Mouse (Mus musculus): ENCODE data around the gene Fzd2. TPM values are rescaled to one million over a fixed set of nuclear protein-coding genes. Genes with fewer than 3 reads are reported as not detected.

Gene Fzd2
- polyA plus RNA-seq, 1 experiment from 2014 or later, result 16.9 TPM

GRCm38 (mm10) chr11:102581281-102582015 lies 22.7 kb upstream of the Fzd2 start:
- POLR2A ChIA-PET, result no interaction called here

DNA sequence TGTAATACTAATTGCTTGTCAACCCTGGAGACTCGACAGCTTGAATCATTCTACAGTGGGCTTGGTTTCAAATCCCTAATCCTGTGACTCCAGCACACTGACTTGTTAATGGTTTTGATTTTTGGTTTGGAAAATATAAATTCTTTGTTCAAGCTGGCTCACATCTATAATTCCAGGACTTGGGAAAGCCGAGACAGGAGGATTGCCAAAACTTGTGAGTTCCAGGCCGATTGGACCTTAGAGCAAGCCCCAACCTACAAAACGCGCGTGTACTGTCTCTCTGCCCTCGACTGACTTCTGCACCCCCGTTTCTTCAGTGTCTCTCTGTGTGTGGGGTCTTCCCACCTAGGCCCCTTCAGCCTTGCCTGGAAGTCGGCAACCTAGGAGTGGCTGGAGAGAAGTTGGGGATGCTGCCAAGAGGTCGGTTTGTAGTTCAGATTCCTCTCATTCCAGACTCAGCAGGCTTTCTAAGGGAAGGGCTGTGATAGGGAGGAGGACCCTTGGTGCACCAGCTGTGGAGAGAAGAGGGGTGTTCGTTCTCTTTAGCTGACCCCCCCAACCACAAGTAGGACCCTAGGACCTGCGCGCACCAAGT lies 22.1 kb upstream of the Fzd2 start:
- POLR2A ChIA-PET, result no interaction called here

More at GRCm38 (mm10) chr11:102581281-102582015, 22.7 kb upstream of the Fzd2 start:
- H3K27me3 ChIP-seq, result no peaks in the 10 kb centered on the region
- no peak for TF ChIP-seq CTCF (IDR thresholded peaks at IDR 0.05)
- in situ Hi-C loops (cut with MboI; ENCODE audit: low pct_unique_long_range_greater_than_20kb), result no loop called here
- DNase-seq (ENCODE audit: low read depth, low spot score) (no peak), ATAC-seq (no peak)
- CTCF ChIA-PET, result interaction anchor here (1.3 kb wide), 1 partner anchor 70 kb away, joined by 4 read pairs; no protein-coding TSS in a partner anchor

DNA sequence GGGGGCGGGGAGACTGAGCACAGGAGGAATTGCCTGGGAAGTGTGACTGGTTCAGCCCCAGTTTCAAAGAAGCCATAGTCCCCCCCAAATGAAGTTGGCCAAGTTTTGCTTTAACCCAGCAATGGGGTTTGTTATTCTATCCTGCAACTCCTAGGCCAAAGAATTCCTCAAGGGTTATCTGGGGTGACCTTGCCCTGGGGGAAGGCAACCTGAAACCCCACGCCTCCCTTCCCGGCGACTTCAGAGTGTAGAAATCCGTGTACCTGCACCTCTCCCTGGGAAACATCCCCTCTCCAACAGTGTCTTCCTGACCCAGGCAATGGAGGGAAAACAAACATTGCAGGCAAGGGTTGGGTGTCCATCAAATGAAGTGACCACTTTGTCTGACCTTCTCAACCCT lies 21.5 kb upstream of the Fzd2 start:
- POLR2A ChIA-PET, result no interaction called here
- DNase-seq (ENCODE audit: low read depth, low spot score) (no peak), ATAC-seq (no peak)
- CTCF ChIA-PET, result no interaction called here
- no peak for TF ChIP-seq CTCF (IDR thresholded peaks at IDR 0.05)
- H3K27me3 ChIP-seq, result no peaks in the 10 kb centered on the region
- in situ Hi-C loops (cut with MboI; ENCODE audit: low pct_unique_long_range_greater_than_20kb), result no loop called here

More for the DNA sequence above, 22.1 kb upstream of the Fzd2 start:
- no peak for TF ChIP-seq CTCF (IDR thresholded peaks at IDR 0.05)
- no peak for DNase-seq (ENCODE audit: low read depth, low spot score)
- in situ Hi-C loops (cut with MboI; ENCODE audit: low pct_unique_long_range_greater_than_20kb), result no loop called here
- CTCF ChIA-PET, result interaction anchor here (1.3 kb wide), 1 partner anchor 69 kb away, joined by 4 read pairs; no protein-coding TSS in a partner anchor
- peak; percentile 57 for ATAC-seq
- H3K27me3 ChIP-seq, result no peaks in the 10 kb centered on the region

DNA sequence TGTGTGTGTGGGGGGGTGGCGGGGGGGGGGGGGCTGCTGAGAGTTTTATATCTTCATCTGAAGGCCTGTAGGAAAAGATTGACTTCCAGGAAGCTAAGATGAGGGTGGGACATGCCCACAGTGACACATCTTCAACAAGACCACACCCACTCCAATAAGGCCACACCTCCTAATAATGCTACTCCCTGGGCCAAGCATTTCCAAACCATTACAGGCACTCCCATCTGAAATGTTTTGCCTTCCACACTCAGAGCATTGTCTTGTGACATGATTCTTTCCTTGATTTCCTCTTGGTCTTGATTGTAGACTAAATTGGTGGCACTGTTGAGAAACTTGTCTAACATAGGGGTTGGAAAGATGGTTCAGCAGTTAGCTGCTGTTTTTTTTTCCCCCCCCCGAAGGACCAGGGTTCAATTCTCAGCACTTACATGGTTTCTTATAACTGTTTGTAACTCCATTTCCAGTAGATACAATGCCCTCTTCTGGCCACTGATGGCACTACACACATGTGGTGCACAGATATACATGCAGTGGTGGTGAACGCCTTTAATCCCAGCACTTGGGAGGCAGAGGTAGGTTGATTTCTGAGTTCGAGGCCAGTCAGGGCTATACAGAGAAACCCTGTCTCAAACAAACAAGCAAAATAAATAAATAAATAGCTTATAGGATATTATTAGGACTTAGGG lies 17.6 kb upstream of the Fzd2 start:
- POLR2A ChIA-PET, result no interaction called here
- in situ Hi-C loops (cut with MboI; ENCODE audit: low pct_unique_long_range_greater_than_20kb), result no loop called here
- no peaks in the 10 kb centered on the region for H3K27me3 ChIP-seq
- CTCF ChIA-PET, result no interaction called here
- TF ChIP-seq CTCF (IDR thresholded peaks at IDR 0.05), result peak; percentile 32
- ATAC-seq (no peak), DNase-seq (ENCODE audit: low read depth, low spot score) (no peak)

DNA sequence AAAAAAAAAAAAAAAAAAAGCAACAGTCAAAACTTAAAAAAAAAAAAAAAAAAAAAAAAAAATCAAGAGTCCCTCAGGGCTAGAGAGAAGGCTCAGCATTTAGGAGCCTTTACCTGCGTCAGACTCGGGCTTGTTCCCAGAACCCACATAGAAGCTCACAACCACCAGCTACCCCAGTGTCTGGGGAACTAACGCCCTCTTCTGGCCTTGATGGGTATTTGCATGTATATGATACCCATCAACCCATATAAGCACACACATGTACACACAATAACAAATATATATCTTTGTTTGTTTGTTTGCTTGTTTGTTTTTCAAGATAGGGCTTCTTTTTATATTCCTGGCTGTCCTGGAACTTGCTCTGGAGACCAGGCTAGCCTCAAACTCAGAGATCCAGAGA lies 16.6 kb upstream of the Fzd2 start:
- DNase-seq (ENCODE audit: low read depth, low spot score), result no peak
- no peak for ATAC-seq
- TF ChIP-seq CTCF (IDR thresholded peaks at IDR 0.05), result peak; percentile 31
- CTCF ChIA-PET, result no interaction called here
- POLR2A ChIA-PET, result no interaction called here
- in situ Hi-C loops (cut with MboI; ENCODE audit: low pct_unique_long_range_greater_than_20kb), result no loop called here
- no peaks in the 10 kb centered on the region for H3K27me3 ChIP-seq

DNA sequence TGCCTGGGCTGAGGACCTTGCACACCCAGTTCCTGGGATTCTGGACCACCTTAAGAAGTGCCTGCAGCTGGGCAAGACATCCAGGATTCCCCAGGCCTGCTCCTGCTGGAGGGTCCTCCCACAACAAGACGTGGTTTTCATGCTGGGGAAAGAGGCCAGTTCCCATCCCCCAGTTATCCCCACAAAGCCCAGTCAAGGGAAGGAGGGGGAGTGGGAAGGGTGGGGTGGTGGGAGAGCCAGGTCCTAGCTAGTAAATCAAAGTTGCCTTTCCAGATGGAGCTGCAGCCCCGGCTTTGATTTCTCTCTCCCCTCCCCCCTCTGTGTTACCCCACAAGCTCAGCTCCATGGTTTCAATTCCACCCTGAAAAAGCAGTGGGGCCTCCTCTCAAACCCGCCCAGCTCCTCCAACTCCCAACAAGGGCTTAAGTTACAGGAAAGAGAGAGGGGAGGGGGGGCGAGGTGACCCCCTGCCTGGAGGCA lies 8.8 kb upstream of the Fzd2 start:
- ChIA-PET CTCF (no interaction called here), POLR2A (interaction anchor here (1.5 kb wide), 1 partner anchor 9 kb away, joined by 4 read pairs; the partner anchor contains the start of gene Fzd2)
- no peak for DNase-seq (ENCODE audit: low read depth, low spot score)
- TF ChIP-seq CTCF (IDR thresholded peaks at IDR 0.05), result no peak
- no peak for ATAC-seq
- H3K27me3 ChIP-seq, result no peaks in the 10 kb centered on the region
- in situ Hi-C loops (cut with MboI; ENCODE audit: low pct_unique_long_range_greater_than_20kb), result no loop called here

DNA sequence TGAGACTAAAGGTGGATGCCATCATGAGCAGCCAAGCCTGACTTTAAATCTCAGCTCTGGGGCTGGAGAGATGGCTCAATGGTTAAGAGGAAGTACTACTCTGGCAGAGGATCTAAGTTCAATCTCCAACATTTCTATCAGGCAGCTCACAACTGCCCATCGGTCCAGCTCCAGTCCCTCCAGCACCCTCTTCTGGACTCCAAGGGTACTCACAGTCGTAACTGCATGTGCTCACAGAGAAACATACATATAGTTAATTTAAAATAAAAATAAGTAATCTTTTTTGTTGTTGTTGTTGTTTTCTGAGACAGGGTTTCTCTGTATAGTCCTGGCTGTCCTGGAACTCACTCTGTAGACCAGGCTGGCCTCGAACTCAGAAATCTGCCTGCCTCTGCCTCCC lies 4.3 kb upstream of the Fzd2 start:
- TF ChIP-seq CTCF (IDR thresholded peaks at IDR 0.05), result peak; percentile 69
- ATAC-seq, result no peak
- ChIA-PET CTCF (interaction anchor here (0.9 to 1.4 kb wide), 2 partner anchors 25 to 44 kb away, joined by 3 read pairs; no protein-coding TSS in a partner anchor), POLR2A (no interaction called here)
- H3K27me3 ChIP-seq, result no peaks in the 10 kb centered on the region
- in situ Hi-C loops (cut with MboI; ENCODE audit: low pct_unique_long_range_greater_than_20kb), result no loop called here
- no peak for DNase-seq (ENCODE audit: low read depth, low spot score)

- in situ Hi-C loops (cut with MboI; ENCODE audit: low pct_unique_long_range_greater_than_20kb), result no loop called here
- DNase-seq (ENCODE audit: low read depth, low spot score) (no peak), ATAC-seq (no peak)
- ChIA-PET CTCF (interaction anchor here (1.0 to 1.3 kb wide), 2 partner anchors 41 to 116 kb away, joined by 3 read pairs; no protein-coding TSS in a partner anchor), POLR2A (interaction anchor here (1.0 to 1.7 kb wide), 2 partner anchors 15 to 30 kb away, joined by 3 to 5 read pairs; no protein-coding TSS in a partner anchor)
- H3K27me3 ChIP-seq, result no peaks in the 10 kb centered on the region
- TF ChIP-seq CTCF (IDR thresholded peaks at IDR 0.05), result no peak
Observed at GRCm38 (mm10) chr11:102602816-102603495, 1.2 kb upstream of the Fzd2 start.

DNA sequence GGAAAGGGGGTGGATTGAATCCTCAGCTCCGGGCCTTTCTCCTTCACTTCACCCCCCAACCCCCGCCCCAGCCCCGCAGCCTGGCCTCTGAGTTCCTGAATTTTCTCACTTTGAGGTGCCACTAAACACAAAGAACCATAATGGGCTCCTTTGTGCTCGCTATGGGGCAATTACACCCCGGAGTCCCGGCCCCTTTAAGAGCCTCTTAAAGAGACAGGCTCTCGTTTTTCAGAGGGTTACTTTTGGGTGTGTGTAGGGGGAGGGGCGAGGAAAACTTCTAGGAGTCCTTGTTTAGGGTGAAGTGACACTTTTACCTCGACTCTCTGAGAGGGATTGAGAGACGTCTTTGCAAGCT lies 723 bp upstream of the Fzd2 start:
- CTCF ChIA-PET, result interaction anchor here (0.9 to 1.4 kb wide), 4 partner anchors 40 to 117 kb away, joined by 3 to 4 read pairs (median 3); no protein-coding TSS in a partner anchor

More for the DNA sequence above, 723 bp upstream of the Fzd2 start:
- POLR2A ChIA-PET, result interaction anchor here (0.7 to 1.7 kb wide), 4 partner anchors 9 to 31 kb away, joined by 3 to 5 read pairs (median 4); no protein-coding TSS in a partner anchor
- TF ChIP-seq CTCF (IDR thresholded peaks at IDR 0.05), result no peak
- in situ Hi-C loops (cut with MboI; ENCODE audit: low pct_unique_long_range_greater_than_20kb), result no loop called here
- ATAC-seq, result no peak
- no peaks in the 10 kb centered on the region for H3K27me3 ChIP-seq
- DNase-seq (ENCODE audit: low read depth, low spot score), result no peak
